Mouse (Mus musculus) CD4-positive, CD25-positive, alpha-beta regulatory T cell, adult 4 months (primary cell): ENCODE measurements around the gene St3gal4. TPM values are rescaled to one million over a fixed set of nuclear protein-coding genes. Genes with fewer than 3 reads are reported as not detected.

Source experiments
- ATAC-seq: one replicate; pipeline ENCODE4 v1.8.0; 2017
- polyA plus RNA-seq, 2 experiments: library from polyadenylated mRNA; unstranded; fragments of 100-300 nt; shearing (Covaris generic); gene quantifications; one replicate each; pipeline ENCODE4 v1.2.1; 2017

St3gal4 gene
- polyA plus RNA-seq, 2 experiments from 2014 or later, result 16.8 to 22.5 TPM

- no peak for ATAC-seq
Measured at GRCm38 (mm10) chr9:34997880-34998865, 120.9 kb downstream of the St3gal4 start.

Other genes starting within 250 kb of the St3gal4 start
- 10 to 100 TPM; 70.6 to 90.4 TPM for gene Dcps, start 56.8 kb upstream of the St3gal4 start, polyA plus RNA-seq
- 100 to 1,000 TPM in 1 of 2 experiments, 10 to 100 TPM in 1; 90.5 to 119 TPM for gene Srpr, start 80.9 kb upstream of the St3gal4 start, polyA plus RNA-seq
- 1 to 10 TPM; 4.1 to 7.2 TPM for gene Tirap, start 81.0 kb upstream of the St3gal4 start, polyA plus RNA-seq
- 10 to 100 TPM; 26.3 to 55.3 TPM for gene Foxred1, start 91.8 kb upstream of the St3gal4 start, polyA plus RNA-seq
- gene Fam118b, start 148.5 kb upstream of the St3gal4 start, polyA plus RNA-seq, result 10 to 100 TPM; 53.5 to 68.9 TPM
- gene Rpusd4, start 148.6 kb upstream of the St3gal4 start, polyA plus RNA-seq, result 10 to 100 TPM; 38.3 to 60.7 TPM